Mouse (Mus musculus): Measurements from ENCODE around the gene Slc38a9. TPM values are rescaled to one million over a fixed set of nuclear protein-coding genes. Genes with fewer than 3 reads are reported as not detected.
"Not testable (repeated sequence)": the region's sequence is repeated elsewhere in the genome, so short reads cannot be mapped to it uniquely, and the experiment has no call there.

Slc38a9 gene
- total RNA-seq, 2 experiments from 2014 or later, result 33.5 to 153 TPM

DNA sequence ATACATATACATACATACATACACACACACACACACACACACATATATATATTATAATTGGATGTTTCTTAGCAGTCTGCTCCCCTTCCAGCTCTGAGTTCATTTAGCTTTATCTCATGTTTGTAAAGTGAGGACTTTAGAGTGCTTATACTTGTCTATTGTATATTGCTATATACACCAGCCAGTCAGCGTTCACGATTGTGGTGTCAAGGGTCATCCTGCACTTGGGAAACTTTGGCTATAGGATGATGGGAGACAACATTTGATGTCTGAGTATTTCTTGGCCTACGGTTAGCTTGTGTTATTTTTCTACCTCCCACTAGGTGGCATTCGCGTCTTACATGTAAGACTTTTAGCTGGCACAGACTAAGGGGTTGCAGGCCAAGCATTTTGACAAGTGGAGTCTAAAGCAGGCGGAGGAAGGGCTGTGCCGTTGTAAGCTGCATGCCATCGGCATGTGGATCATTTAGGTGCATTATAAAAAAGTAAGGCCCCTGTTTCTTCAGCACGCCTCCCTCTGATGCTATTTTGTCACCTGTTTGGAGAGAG is 13.4 kb downstream of the Slc38a9 start:
- ATAC-seq (replicated peaks; ENCODE audit: low FRiP score, low TSS enrichment, poor library complexity, severe bottlenecking), result peak; percentile 70

DNA sequence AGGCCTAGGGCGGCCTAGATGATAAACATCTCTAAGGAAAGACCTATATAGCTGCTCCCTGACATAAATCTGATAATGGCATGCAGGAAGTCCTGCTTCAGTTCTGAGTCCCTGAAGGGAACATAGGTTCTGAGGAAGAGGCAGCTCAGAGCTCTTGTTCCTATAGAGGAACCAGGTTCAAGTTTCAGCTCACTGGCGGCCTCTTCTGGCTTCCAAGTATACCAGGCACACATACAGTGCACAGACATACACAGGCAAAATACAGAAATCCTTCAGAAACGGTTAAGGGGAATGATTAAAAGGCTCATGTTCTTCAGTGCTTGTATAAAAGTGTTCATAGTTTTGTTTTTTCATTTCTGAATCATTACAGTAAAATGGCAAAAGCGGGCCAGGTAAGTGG is 17.6 kb downstream of the Slc38a9 start:
- 0 out of 2 replicates have a peak, but pooled peaks have one; percentile 48 for ATAC-seq (replicated peaks; ENCODE audit: low FRiP score, low TSS enrichment, poor library complexity, severe bottlenecking)

DNA sequence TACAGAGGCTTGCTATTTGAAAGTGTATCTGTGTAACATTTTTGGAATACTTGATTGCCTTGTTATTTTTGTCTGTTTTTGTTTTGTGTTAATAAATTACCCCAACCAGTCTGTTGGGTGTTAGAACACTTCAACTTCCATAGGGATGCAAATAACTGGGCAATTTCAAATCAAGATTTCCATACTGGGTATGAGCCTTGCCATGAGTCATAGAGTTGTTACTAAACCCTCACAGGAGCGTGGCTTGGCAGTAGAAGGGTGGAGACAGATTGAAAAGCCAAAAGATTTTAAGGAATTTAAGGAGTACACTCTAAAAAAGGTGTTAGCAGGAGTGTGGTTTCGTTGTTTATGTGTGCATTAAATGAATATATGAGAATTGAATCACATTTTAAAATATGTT is 22.8 kb downstream of the Slc38a9 start:
- ATAC-seq (replicated peaks; ENCODE audit: low FRiP score, low TSS enrichment, poor library complexity, severe bottlenecking), result no peak

DNA sequence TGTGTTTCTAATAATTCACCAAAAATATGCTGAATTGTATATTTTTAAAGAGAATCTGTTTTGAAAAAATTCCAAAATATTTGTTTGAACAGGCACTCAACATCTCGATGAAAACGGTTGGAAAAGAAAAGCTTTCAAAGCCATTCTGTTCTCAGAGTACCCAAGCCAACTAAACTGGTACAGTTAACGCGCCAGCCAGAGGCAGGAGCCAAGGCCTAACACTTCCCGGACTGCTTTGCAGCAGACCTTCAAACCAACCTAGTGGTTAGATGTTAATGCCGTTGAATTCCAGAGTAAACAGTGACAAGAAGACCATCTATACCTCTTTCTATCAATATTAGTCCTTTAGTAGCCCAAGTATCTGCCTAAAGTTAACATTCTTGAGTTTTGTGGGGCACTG is 23.4 kb downstream of the Slc38a9 start:
- no peak for ATAC-seq (replicated peaks; ENCODE audit: low FRiP score, low TSS enrichment, poor library complexity, severe bottlenecking)

DNA sequence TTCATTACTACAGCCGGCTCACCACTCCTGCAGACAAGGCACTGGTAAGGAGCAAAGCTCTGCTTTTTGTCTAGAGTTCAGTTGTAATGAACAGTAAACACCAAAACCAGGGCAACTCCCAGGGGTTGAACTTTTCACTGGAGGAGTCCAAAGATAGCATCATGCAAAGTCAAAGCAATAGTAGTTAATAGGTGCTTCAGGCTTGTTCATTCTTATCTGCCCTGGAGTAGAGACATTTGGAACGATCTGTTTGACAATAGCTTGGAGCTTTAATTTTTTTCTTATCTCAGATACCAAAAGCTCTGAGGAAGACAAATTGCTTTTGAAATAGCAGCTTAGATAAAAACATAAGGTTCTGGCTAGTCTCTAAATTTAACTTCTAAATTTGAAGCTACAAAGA is 25.6 kb downstream of the Slc38a9 start:
- ATAC-seq (replicated peaks; ENCODE audit: low FRiP score, low TSS enrichment, poor library complexity, severe bottlenecking), result peak; percentile 51

DNA sequence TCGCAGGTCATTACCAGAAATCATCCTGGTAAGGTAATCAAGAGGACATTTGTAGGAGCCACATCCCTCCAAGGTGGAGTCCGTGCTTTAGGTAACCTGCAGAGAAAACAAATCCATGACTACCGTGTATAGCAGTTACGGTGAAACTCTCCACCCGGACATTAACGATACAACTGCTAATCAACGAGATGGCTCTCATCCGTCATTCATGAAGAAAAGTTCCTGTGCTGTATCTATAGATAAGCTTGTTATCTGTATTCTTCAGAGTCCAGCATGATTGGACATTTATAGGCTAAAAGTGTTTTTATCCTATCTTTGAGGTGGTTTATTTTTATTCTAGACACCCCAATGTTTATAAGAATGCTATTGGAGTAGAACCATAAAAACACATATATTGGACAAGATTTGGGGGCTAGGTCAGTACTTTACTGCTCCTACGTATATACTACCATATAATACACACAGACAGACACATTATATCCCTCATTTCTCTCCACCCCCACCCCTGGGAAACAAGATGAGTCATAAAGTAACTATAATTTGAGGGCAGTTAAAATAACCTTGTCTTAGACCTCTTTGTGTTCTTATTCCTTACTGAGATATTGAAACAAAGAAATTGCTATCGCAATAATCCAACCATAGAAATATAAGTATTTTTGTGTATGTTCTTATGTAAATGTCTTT is 32.5 kb downstream of the Slc38a9 start:
- ATAC-seq (replicated peaks; ENCODE audit: low FRiP score, low TSS enrichment, poor library complexity, severe bottlenecking), result peak; percentile 68

DNA sequence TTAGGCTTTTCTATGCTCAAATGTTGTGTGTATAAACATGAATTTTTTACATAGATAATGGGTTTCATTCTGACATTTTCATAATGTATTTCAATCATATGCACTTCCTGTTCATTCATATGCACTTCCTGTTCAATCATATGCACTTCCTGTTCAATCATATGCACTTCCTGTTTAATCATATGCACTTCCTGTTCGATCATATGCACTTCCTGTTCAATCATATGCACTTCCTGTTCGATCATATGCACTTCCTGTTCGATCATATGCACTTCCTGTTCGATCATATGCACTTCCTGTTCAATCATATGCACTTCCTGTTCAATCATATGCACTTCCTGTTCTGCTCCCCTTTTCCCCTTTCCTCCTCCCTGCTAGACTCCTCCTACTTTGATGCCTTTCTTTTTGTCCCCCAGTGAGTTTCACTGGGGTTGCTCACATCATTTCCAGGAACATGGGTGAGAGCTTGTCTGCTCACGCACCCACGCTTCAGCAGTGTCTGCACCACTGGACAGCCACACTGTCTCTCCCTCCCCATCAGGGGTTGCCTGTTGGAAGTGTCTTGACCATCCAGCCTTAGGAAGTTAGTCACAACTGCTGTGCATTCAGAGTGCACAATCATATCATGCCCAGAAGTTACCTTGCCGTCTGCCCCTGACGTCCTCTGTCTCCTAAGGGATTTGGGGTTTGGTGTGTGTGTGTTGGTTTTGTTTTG is 35.1 kb downstream of the Slc38a9 start:
- no peak for ATAC-seq (replicated peaks; ENCODE audit: low FRiP score, low TSS enrichment, poor library complexity, severe bottlenecking)

DNA sequence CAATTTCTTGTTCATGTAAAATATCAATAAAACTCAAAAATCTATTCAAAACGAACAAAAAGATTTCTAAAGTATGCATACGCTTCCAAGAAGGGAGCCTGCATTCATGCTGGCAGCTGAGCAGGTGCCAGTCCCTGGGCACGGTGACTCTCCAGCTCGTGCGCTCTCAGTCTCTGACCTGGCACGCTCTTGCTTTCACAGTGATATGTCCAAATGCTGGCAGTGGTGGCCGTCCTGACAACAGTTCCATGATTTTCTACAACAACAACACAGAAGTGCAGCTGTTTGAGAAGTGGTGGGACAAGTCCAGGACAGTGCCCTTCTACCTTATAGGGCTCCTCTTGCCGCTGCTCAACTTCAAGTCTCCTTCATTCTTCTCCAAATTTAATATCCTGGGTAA is 40.7 kb downstream of the Slc38a9 start:
- ATAC-seq (replicated peaks; ENCODE audit: low FRiP score, low TSS enrichment, poor library complexity, severe bottlenecking), result no peak

- ATAC-seq (replicated peaks; ENCODE audit: low FRiP score, low TSS enrichment, poor library complexity, severe bottlenecking), result no peak
These were observed 45.8 kb downstream of the Slc38a9 start for GRCm38 (mm10) chr13:112706351-112706750.

DNA sequence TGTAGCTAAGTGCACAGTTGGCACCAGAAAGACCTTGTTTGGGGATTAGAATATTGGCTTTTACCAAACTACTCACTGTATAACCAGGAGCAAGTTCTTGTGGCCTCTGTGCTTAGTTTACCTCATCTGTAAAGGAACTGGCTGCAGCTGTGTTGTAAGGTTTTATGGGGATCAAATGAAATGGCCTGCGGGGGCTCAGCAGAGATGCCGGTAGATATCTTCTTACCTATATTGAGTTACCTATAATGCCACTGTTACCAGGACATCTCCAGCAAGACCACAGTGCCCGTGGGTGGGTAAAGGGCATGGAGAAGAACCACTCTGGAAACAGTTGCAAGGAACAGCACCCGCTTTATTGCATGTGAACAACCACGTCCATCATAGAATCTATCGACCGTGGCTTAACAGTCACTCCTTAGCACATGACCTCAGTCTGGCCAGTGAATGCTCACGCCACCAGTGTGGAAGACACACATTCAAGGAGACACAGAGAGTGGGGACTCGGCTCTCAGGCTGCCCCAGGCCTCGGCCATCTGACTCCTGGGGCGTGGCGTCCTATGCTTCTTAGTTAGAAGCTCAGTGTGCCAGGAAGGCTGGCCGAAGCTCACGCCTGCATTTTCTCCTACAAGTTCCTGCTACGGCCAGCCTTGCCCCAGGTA is 59.7 kb downstream of the Slc38a9 start:
- no peak for ATAC-seq (replicated peaks; ENCODE audit: low FRiP score, low TSS enrichment, poor library complexity, severe bottlenecking)

DNA sequence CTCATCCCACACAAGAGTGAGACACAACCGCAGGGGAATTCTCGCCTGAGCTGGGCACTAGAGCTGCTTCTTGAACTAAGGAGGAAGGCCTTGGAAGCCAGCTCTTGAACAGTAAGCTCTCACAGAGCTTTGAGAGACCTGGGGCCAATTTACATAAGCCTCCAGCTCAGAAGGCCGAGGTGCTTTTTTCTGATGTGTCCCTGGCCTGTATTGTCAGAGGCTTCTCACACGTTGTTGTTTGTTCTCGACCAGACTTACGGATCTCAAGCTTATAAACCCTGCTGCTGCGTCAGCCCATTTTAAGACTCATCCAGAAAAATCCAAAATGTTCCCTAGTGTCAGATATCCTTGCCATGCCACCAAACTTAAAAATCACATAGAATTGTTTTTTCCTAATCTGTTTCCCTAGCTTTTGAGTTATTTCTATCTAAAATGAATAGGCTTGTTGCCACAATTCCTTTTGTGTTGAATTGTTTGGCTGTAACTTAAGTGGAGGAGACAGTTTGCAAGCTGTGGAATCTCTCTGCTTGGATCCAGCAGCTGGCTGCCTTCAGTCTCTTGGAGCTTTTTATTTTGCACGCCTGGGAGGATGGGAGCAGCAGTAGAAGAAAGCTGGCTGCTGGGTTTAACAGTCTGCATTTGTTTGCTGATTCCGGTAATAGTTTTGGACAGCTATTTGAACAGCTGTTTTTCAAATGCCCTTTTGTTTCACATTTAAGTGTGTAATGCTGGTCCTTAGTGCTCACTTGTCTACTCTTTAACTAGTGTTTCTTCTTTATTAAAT is 61.6 kb downstream of the Slc38a9 start:
- no peak for ATAC-seq (replicated peaks; ENCODE audit: low FRiP score, low TSS enrichment, poor library complexity, severe bottlenecking)

- ATAC-seq (replicated peaks; ENCODE audit: low FRiP score, low TSS enrichment, poor library complexity, severe bottlenecking), result not testable (repeated sequence)
These were observed 63.7 kb downstream of the Slc38a9 start for GRCm38 (mm10) chr13:112724260-112724659.

DNA sequence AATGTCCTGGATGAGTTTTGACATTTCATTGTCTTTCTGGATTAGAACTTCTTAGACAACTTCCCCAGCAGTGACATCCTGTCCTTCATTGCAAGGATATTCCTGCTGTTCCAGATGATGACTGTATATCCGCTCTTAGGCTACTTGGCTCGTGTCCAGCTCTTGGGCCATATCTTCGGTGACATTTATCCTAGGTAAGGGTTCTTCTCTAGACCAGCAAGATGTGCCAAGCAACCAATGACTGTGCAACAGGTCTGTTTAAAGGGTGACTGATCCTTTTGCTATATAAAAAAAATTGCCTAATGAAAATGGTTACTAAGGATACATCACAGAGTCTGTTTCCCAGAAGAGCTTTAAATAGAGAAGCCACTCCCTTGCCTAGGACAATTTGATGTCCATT is 65.5 kb downstream of the Slc38a9 start:
- no peak for ATAC-seq (replicated peaks; ENCODE audit: low FRiP score, low TSS enrichment, poor library complexity, severe bottlenecking)

- no peak for ATAC-seq (replicated peaks; ENCODE audit: low FRiP score, low TSS enrichment, poor library complexity, severe bottlenecking)
These were observed 72.8 kb downstream of the Slc38a9 start for GRCm38 (mm10) chr13:112733311-112733710.

DNA sequence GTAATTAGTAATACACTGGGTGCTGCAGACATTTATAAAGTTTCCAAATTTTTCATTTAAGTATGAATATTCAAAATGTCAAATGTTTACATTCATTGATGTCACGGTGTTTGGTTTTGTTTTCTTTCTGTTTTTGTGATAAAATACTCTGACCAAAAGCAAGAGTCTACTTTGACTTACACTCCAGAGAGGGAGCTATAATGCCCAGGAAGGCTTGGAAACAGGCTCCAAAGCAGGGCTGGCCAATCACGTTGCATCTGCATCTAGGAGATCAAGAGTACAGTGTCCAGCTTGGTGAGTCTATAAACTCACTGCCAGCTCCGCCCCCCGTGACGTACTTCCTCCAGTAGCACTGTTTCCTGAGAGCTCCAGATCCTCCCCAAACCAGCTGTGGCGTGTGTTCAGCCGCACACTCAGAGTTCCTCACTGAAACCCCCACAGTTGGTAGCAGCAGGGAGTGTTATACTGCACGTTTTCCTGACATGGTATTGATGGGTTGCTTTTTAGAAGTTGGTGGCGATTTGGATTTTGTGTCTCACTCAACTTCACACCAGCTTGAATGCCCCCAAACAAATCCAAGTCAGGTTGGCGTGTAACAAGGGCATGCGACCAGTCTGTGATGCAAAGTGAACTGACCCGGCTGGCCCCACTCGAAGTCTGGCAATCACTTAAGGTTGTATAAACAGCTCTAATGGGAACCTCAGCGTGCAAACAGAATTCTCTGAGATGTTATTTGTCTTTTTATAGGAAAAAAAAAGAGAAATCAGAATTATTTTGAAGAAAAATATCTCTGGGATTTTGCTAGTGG is 74.6 kb downstream of the Slc38a9 start:
- ATAC-seq (replicated peaks; ENCODE audit: low FRiP score, low TSS enrichment, poor library complexity, severe bottlenecking), result 0 out of 2 replicates have a peak, but pooled peaks have one; percentile 38

DNA sequence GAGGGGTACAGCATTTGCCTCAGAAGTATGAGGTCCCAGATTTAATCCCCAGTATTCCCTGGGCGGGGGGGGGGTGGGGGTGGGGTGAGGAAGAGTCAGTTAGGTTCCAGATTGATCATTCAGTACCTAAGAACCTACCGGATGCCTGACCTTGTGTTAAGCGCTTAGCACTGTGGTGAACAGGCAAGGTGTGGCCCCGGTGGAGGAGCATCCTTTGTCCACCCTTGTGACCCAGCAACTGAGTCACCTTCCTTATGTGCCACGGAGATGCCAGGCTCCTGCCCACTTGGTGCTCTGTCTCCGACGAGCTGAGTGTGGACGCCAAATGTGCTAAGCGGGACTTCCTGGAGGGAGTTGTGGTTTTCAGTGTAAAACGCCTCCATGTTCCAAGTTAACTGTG is 75.9 kb downstream of the Slc38a9 start:
- no peak for ATAC-seq (replicated peaks; ENCODE audit: low FRiP score, low TSS enrichment, poor library complexity, severe bottlenecking)

DNA sequence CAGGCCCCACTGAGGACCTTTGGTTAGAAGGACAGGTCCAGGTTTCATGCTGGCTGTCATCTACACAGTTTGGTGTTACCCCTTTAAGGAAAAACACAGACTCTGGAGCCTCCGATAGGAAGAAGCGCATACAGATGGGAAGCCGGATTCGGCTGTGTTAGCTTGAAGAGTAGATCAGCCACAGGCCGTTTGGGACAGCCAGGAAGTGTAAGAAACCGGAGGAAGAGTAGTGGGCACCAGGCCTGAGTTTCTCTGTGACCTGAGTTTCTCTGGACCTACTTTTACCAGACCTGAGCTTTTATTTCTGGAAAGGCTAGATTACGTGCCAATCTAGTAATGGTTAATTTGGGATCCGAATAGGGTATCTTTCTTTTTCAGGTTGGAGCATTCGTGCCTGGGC is 76.6 kb downstream of the Slc38a9 start:
- no peak for ATAC-seq (replicated peaks; ENCODE audit: low FRiP score, low TSS enrichment, poor library complexity, severe bottlenecking)

- ATAC-seq (replicated peaks; ENCODE audit: low FRiP score, low TSS enrichment, poor library complexity, severe bottlenecking), result no peak
These were observed 77.5 kb downstream of the Slc38a9 start for GRCm38 (mm10) chr13:112738005-112738404.

DNA sequence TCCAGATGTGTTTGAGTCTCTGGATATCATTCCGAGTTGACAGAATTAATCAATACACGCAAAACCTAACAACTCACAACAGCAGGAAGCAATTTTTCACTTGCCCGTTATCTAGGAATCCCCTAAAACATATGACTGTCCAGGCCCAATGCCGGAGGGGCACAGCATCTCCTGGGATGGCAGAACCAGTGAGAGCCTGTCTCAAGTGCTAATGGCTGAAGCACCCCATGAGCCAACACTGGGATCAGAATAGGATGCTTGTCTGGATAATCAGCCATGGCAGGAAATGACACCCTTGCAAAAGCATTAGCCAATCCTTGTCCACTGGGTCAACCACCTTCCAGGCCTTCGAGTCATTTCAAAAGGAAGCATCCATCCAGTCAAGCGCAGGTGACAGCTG is 79.5 kb downstream of the Slc38a9 start:
- no peak for ATAC-seq (replicated peaks; ENCODE audit: low FRiP score, low TSS enrichment, poor library complexity, severe bottlenecking)

Measured in megakaryocyte-erythroid progenitor cell, adult 5-6 weeks (primary cell).